ENCODE assay signal across 7 mouse cellular contexts in genomic region chr4:62524651-62525488, GRCm38 (mm10). TPM values are rescaled to one million over a fixed set of nuclear protein-coding genes. Genes with fewer than 3 reads are reported as not detected.
DNase-seq lines count a peak whose midpoint lies in the region; ATAC-seq lines count a peak whose summit lies in the region.

Gene Pole3, minus strand, starts transcription at chr4:62525068.
Gene 4933430I17Rik, plus strand, starts transcription at chr4:62525369.

- H3K27me3 ChIP-seq in intestine, embryonic 15.5 days (replicated peaks) = no peaks in the 10 kb centered on the region
- H3K27me3 ChIP-seq in midbrain, embryonic 10.5 days (ENCODE audit: low read depth, poor library complexity, severe bottlenecking) = no peaks in the 10 kb centered on the region

- H3K4me3 ChIP-seq in intestine, embryonic 15.5 days (replicated peaks) = peak within 1 kb of the TSS; percentile 76
- H3K4me3 ChIP-seq in midbrain, embryonic 10.5 days = peak within 1 kb of the TSS; percentile 92

- no peaks in the 10 kb centered on the region for H3K9me3 ChIP-seq in intestine, embryonic 15.5 days
- H3K9me3 ChIP-seq in midbrain, embryonic 10.5 days (replicated peaks) = no peaks in the 10 kb centered on the region

- peak; percentile 95 to 96 for DNase-seq in adrenal gland, adult 18-20 months (ENCODE audit: low spot score in 2 of 2)
- DNase-seq in embryo, embryonic 11 days = peak; percentile 99
- peak; percentile 98 to 99 for DNase-seq in gastrocnemius, postnatal 36 days
- peak; percentile 96 to 97 for DNase-seq in left cerebral cortex, postnatal 25 days (ENCODE audit: low spot score in 2 of 2)
- peak; percentile 98 for DNase-seq in midbrain, embryonic 10.5 days (ENCODE audit: low spot score)
- DNase-seq in right cerebral cortex, postnatal 4 days = peak; percentile 96

- H3K27ac ChIP-seq in intestine, embryonic 15.5 days = peak within 1 kb of the TSS; percentile 96
- peak within 1 kb of the TSS; percentile 98 for H3K27ac ChIP-seq in midbrain, embryonic 10.5 days (replicated peaks)

- no peaks in the 10 kb centered on the region for H3K36me3 ChIP-seq in intestine, embryonic 15.5 days
- H3K36me3 ChIP-seq in midbrain, embryonic 10.5 days = peaks cover 24% of the 10 kb centered on the region

- under 1% methylated on average over 59 of the region's 59 CpGs for WGBS in intestine, embryonic 15.5 days
- 0% methylated on average over 59 of the region's 59 CpGs for WGBS in midbrain, embryonic 10.5 days

- peak within 1 kb of the TSS; percentile 81 for H3K4me2 ChIP-seq in intestine, embryonic 15.5 days (replicated peaks)

- peak within 1 kb of the TSS; percentile 77 for H3K9ac ChIP-seq in intestine, embryonic 15.5 days

- H3K4me1 ChIP-seq in intestine, embryonic 15.5 days (replicated peaks) = peaks cover 8% of the 10 kb centered on the region
- H3K4me1 ChIP-seq in midbrain, embryonic 10.5 days = peaks cover 25% of the 10 kb centered on the region

- intact Hi-C loops in gastrocnemius, postnatal 36 days (cut with DNase I) = no loop called here
- intact Hi-C loops in left cerebral cortex, postnatal 25 days (cut with DNase I) = no loop called here

- ATAC-seq in intestine, embryonic 15.5 days = peak; percentile 99

RNA-seq across cellular contexts. Expression of gene Pole3, which starts in this region (rescaled TPM):
- total RNA-seq in adrenal gland, adult 18-20 months (2021) = 10 to 100 TPM; 43.7 to 52.1 TPM
- 10 to 100 TPM; 14.8 to 15.0 TPM for total RNA-seq in gastrocnemius, postnatal 36 days (2021)
- 70.5 and 71.5 TPM in 2 replicates for polyA plus RNA-seq in intestine, embryonic 15.5 days (2015; fragmentation: Nextera tagmentation; extraction: Ambion mirVana)
- total RNA-seq in left cerebral cortex, postnatal 25 days (2021) = 10 to 100 TPM; 19.9 to 20.2 TPM
- 140 and 142 TPM in 2 replicates for polyA plus RNA-seq in midbrain, embryonic 10.5 days (2016; fragmentation: Nextera tagmentation; extraction: Ambion mirVana)

RNA-seq across cellular contexts. Expression of gene 4933430I17Rik, which starts in this region (rescaled TPM):
- under 1 TPM; 0.27 to 0.29 TPM for total RNA-seq in adrenal gland, adult 18-20 months (2021)
- not detected for total RNA-seq in gastrocnemius, postnatal 36 days (2021)
- polyA plus RNA-seq in intestine, embryonic 15.5 days (2015; fragmentation: Nextera tagmentation; extraction: Ambion mirVana) = 0.15 and 0.43 TPM in 2 replicates
- under 1 TPM; 0.37 to 0.53 TPM for total RNA-seq in left cerebral cortex, postnatal 25 days (2021)
- 1.5 and 1.7 TPM in 2 replicates for polyA plus RNA-seq in midbrain, embryonic 10.5 days (2016; fragmentation: Nextera tagmentation; extraction: Ambion mirVana)

Comparison
In these comparisons a context has a peak if more than half of its experiments do, and no peak if none do; other contexts are left out.
1. Peak in every context shown above with its lines: DNase-seq, ATAC-seq, H3K4me3 ChIP-seq and H3K27ac ChIP-seq.